ENCODE assay signal across 24 mouse cellular contexts in genomic region chr10:86838827-86839226, GRCm38 (mm10).
DNase-seq lines count a peak whose midpoint lies in the region; ATAC-seq and TF ChIP-seq lines count a peak whose summit lies in the region.
"Had no signal": no experiment of that assay in that cellular context is flagged by ENCODE, and none has a peak within 500 bp of the region (broad histone marks: within the 10 kb centered on the region; RNA-seq: fewer than 3 reads in every experiment).

No protein-coding gene starts in this region.

- no peaks in the 10 kb centered on the region for H3K27me3 ChIP-seq in heart, postnatal 0 days (ENCODE audit: control insufficient read depth, insufficient read depth, low read length)
- H3K27me3 ChIP-seq in lung, postnatal 0 days (replicated peaks; ENCODE audit: insufficient read depth, low read length), result no peaks in the 10 kb centered on the region
- H3K27me3 ChIP-seq: embryonic facial prominence, embryonic 13.5 days; forebrain, embryonic 12.5 days; forebrain, embryonic 15.5 days; hindbrain, embryonic 13.5 days had no signal

- H3K4me3 ChIP-seq in heart, postnatal 0 days (ENCODE audit: low read depth, low read length), result no peak overlapping the region
- no peak overlapping the region for H3K4me3 ChIP-seq in lung, postnatal 0 days (ENCODE audit: low read depth, low read length)
- H3K4me3 ChIP-seq: embryonic facial prominence, embryonic 13.5 days; erythroblast, embryonic 14.5 days; forebrain, embryonic 12.5 days; forebrain, embryonic 15.5 days; heart, adult 2 months; hindbrain, embryonic 10.5 days; hindbrain, embryonic 13.5 days had no signal

- no peak overlapping the region for H3K4me2 ChIP-seq in heart, postnatal 0 days (ENCODE audit: low read depth, low read length)
- H3K4me2 ChIP-seq in lung, postnatal 0 days (replicated peaks; ENCODE audit: low read depth, low read length), result no peak overlapping the region
- H3K4me2 ChIP-seq: embryonic facial prominence, embryonic 13.5 days; forebrain, embryonic 12.5 days; forebrain, embryonic 15.5 days; heart, embryonic 11.5 days; hindbrain, embryonic 13.5 days had no signal

- no peak for TF ChIP-seq EP300 in heart, postnatal 0 days (IDR thresholded peaks at IDR 0.05; ENCODE audit: low read depth)
- TF ChIP-seq EP300 in lung, postnatal 0 days (IDR thresholded peaks at IDR 0.05), result no peak

- 82% methylated on average over 6 of the region's 6 CpGs for WGBS in heart, postnatal 0 days
- WGBS in lung, postnatal 0 days, result 74% methylated on average over 6 of the region's 6 CpGs

- no peak for TF ChIP-seq CTCF in heart, postnatal 0 days (IDR thresholded peaks at IDR 0.05; ENCODE audit: low read depth)
- no peak for TF ChIP-seq CTCF in lung, postnatal 0 days (IDR thresholded peaks at IDR 0.05)

- no peaks in the 10 kb centered on the region for H3K4me1 ChIP-seq in heart, postnatal 0 days (ENCODE audit: control insufficient read depth, insufficient read depth)
- H3K4me1 ChIP-seq in lung, postnatal 0 days (ENCODE audit: insufficient read depth, low read depth, low read length), result peaks cover 2% of the 10 kb centered on the region; the same call in 1 of the 2 replicates
- H3K4me1 ChIP-seq: forebrain, embryonic 12.5 days; forebrain, embryonic 15.5 days; hindbrain, embryonic 13.5 days had no signal

- H3K27ac ChIP-seq in heart, postnatal 0 days (ENCODE audit: low read depth), result no peak overlapping the region
- no peak overlapping the region for H3K27ac ChIP-seq in lung, postnatal 0 days (ENCODE audit: low read length)
- H3K27ac ChIP-seq: embryonic facial prominence, embryonic 13.5 days; forebrain, embryonic 12.5 days; forebrain, embryonic 15.5 days; heart, adult 2 months; hindbrain, embryonic 10.5 days; hindbrain, embryonic 13.5 days had no signal

- H3K9me3 ChIP-seq in heart, postnatal 0 days (replicated peaks; ENCODE audit: control insufficient read depth, low read length), result no peaks in the 10 kb centered on the region
- no peaks in the 10 kb centered on the region for H3K9me3 ChIP-seq in lung, postnatal 0 days (ENCODE audit: low read length)
- H3K9me3 ChIP-seq: embryonic facial prominence, embryonic 13.5 days; forebrain, embryonic 12.5 days; forebrain, embryonic 15.5 days; hindbrain, embryonic 10.5 days; hindbrain, embryonic 13.5 days had no signal

- H3K36me3 ChIP-seq in heart, postnatal 0 days (replicated peaks; ENCODE audit: control insufficient read depth, insufficient read depth, low read length), result peaks cover 45% of the 10 kb centered on the region
- no peaks in the 10 kb centered on the region for H3K36me3 ChIP-seq in lung, postnatal 0 days (ENCODE audit: insufficient read depth, low read length)
- H3K36me3 ChIP-seq: forebrain, embryonic 12.5 days; hindbrain, embryonic 10.5 days had no signal

- H3K9ac ChIP-seq in heart, postnatal 0 days (replicated peaks; ENCODE audit: low read depth, low read length), result no peak overlapping the region
- no peak overlapping the region for H3K9ac ChIP-seq in lung, postnatal 0 days (replicated peaks; ENCODE audit: low read depth)
- H3K9ac ChIP-seq: embryonic facial prominence, embryonic 13.5 days; forebrain, embryonic 12.5 days; forebrain, embryonic 15.5 days; hindbrain, embryonic 13.5 days had no signal

- ATAC-seq in heart, postnatal 0 days (ENCODE audit: insufficient read depth, low read depth), result peak; percentile 43; the same call in 1 of the 2 replicates
- ATAC-seq in lung, postnatal 0 days, result no peak
- ATAC-seq: activated CD4-positive, CD25-positive, alpha-beta regulatory T cell, adult 4 months; forebrain, embryonic 15.5 days; intestine, postnatal 0 days had no signal

- DNase-seq in cerebellum, postnatal 10 days, result peak; percentile 63 to 64
- no peak for DNase-seq in cerebellum, postnatal 4 days (ENCODE audit: low spot score in 2 of 2)
- no peak for DNase-seq in heart, postnatal 0 days (ENCODE audit: low spot score)
- DNase-seq in heart, adult 8-10 months (ENCODE audit: low spot score), result no peak
- peak; percentile 43 for DNase-seq in lung, postnatal 10 days
- DNase-seq in lung, postnatal 0 days (ENCODE audit: low spot score), result no peak
- DNase-seq: adrenal gland, adult 8-10 months; adrenal gland, postnatal 25 days; cerebellum, adult 11-12 months; cerebellum, adult 9-10 months; cerebellum, postnatal 36 days; gastrocnemius, postnatal 25 days; heart, adult 2 months; heart, postnatal 10 days; heart, postnatal 36 days had no signal

Comparison
In these comparisons a context has a peak if more than half of its experiments do, and no peak if none do; other contexts are left out.
1. DNase-seq: peak in cerebellum, postnatal 10 days (2 of 2) and lung, postnatal 10 days (single experiment); none in cerebellum, postnatal 4 days (0 of 2), heart, postnatal 0 days (single experiment), heart, adult 8-10 months (single experiment) and lung, postnatal 0 days (single experiment).